Mouse (Mus musculus) Patski (cell line): ENCODE data around the gene Dok5. TPM values are rescaled to one million over a fixed set of nuclear protein-coding genes. Genes with fewer than 3 reads are reported as not detected.

Experiments used
- ATAC-seq: fragments of 100-300 bp; one replicate; pipeline ENCODE4 v1.8.0; 2021
- CTCF ChIA-PET: fragments of 350-600 bp; sonication (Branson Sonifier 250); formaldehyde crosslinking; loops from one replicate; lab custom pipeline; 2022; ENCODE audit warnings: inconsistent platforms; lab: Charles Lee
- POLR2A ChIA-PET: fragments of 350-600 bp; sonication (Branson Sonifier 250); formaldehyde crosslinking; loops from one replicate; lab custom pipeline; 2022; ENCODE audit warnings: antibody characterized with exemption, inconsistent platforms; lab: Charles Lee
- DNase-seq: peaks from one replicate; pipeline ENCODE4 v3.0.0-alpha.2; 2011; ENCODE audit warnings: low read depth, low spot score
- H3K27me3 ChIP-seq: fragments of 371-371 bp; one replicate; pipeline ENCODE4 v1.5.1; 2021
- CTCF ChIP-seq: fragments of 100-300 bp; IDR thresholded peaks from one replicate; pipeline ENCODE4 v1.5.1; 2021
- in situ Hi-C: fragments of 300-500 bp; cut with MboI; formaldehyde crosslinking; loops from 3 replicates; pipeline ENCODE4 v1.11.1; 2018; ENCODE audit warnings: low pct_unique_long_range_greater_than_20kb, mixed read lengths
- polyA plus RNA-seq: library from polyadenylated mRNA; unstranded; gene quantifications from one replicate; pipeline ENCODE4 v1.2.3, GENCODE M21; 2021

Dok5 gene
- polyA plus RNA-seq, 1 experiment from 2014 or later, result not detected

- CTCF ChIA-PET, result no interaction called here
- no peak for DNase-seq
Observed at GRCm38 (mm10) chr2:170902204-170903028, 170.8 kb downstream of the Dok5 start.

DNA sequence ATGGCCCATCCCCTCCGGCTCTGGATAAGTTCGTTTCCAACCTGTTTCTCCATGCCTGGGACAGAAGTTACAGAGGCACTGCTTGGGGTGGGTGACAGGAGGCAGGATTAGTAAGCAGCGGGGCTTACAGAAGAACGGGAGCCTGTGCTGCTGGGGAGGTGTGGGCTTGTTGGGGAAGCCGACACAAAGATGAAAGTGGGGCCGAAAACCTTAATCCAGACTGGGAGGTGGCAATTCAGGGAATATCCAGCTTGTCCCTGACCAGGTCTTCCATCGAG is 171.4 kb downstream of the Dok5 start:
- ChIA-PET CTCF (no interaction called here), POLR2A (no interaction called here)
- DNase-seq, result no peak
- ATAC-seq, result no peak
- in situ Hi-C loops, result loop anchor here (25.0 kb wide), 1 partner anchor 459 kb away; no protein-coding TSS in a partner anchor
- H3K27me3 ChIP-seq, result no peaks in the 10 kb centered on the region
- no peak for TF ChIP-seq CTCF

More at GRCm38 (mm10) chr2:170902204-170903028, 170.8 kb downstream of the Dok5 start:
- no peaks in the 10 kb centered on the region for H3K27me3 ChIP-seq
- ATAC-seq, result no peak
- in situ Hi-C loops, result loop anchor here (25.0 kb wide), 1 partner anchor 460 kb away; no protein-coding TSS in a partner anchor
- TF ChIP-seq CTCF, result no peak
- POLR2A ChIA-PET, result no interaction called here

GRCm38 (mm10) chr2:170903367-170903766 is 171.8 kb downstream of the Dok5 start:
- CTCF ChIA-PET, result no interaction called here
- in situ Hi-C loops, result loop anchor here (25.0 kb wide), 1 partner anchor 459 kb away; no protein-coding TSS in a partner anchor
- no peak for ATAC-seq
- no peak for TF ChIP-seq CTCF
- DNase-seq, result no peak
- POLR2A ChIA-PET, result no interaction called here
- H3K27me3 ChIP-seq, result no peaks in the 10 kb centered on the region

DNA sequence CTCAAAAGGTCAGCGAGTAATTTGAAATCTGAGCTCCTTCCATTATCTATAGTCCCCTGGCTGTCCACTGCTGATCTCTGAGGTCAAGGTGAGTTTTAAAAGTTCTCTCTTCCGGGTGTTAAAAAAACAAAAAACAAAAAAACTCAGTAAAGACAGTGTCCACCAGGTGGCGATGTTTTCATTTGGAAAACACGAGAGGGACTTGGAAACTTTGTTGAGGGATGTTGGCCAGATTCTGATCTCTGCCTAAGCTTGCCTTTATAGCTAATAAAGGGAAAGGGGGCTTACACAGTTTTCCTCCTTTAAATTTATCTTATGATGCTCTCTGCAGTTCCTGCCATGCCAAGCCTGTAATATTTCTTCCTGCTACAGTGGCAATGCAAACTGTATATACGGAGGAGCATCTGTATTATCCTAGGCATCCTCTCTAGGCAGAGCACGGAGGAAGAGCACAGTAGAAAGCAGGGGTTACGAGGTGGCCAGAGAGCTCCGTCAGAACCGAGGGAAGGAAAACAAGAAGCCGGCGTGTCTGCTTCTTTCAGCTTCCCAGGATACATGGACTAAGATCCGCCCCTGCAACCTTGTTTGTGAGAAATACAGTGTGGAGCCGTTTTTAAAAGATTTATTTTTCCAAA is 181.1 kb downstream of the Dok5 start:
- in situ Hi-C loops, result loop anchor here (10.0 to 25.0 kb wide), 2 partner anchors 450 to 1302 kb away; no protein-coding TSS in a partner anchor
- H3K27me3 ChIP-seq, result no peaks in the 10 kb centered on the region
- POLR2A ChIA-PET, result no interaction called here
- CTCF ChIA-PET, result interaction anchor here (0.8 to 1.3 kb wide), 5 partner anchors 10 to 188 kb away, joined by 3 to 4 read pairs (median 3); no protein-coding TSS in a partner anchor
- ATAC-seq, result no peak
- no peak for DNase-seq
- peak; percentile 61 for TF ChIP-seq CTCF

- in situ Hi-C loops, result loop anchor here (10.0 to 25.0 kb wide), 2 partner anchors 448 to 1301 kb away; no protein-coding TSS in a partner anchor
- no peaks in the 10 kb centered on the region for H3K27me3 ChIP-seq
- ChIA-PET CTCF (no interaction called here), POLR2A (no interaction called here)
- no peak for TF ChIP-seq CTCF
- DNase-seq (no peak), ATAC-seq (no peak)
Observed at GRCm38 (mm10) chr2:170913863-170914262, 182.3 kb downstream of the Dok5 start.

DNA sequence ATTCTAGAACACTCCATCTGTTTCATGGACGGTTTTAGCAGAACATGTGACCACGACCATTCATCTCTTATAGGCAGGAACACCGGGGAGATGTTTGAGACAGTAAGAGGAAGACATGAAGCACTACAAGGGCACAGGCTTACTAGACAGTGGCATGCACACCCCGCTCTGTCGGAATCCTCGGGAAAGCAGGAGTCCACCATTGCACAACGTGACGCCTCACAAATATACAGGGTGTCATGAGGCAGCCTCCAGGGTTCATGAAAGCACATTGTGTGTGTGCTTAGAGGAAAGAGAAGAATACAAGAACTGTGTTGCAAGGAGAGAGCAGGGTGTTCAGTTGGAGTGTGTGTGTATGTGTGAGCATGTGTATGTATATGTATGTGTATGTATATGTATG is 184.0 kb downstream of the Dok5 start:
- ATAC-seq (no peak), DNase-seq (no peak)
- CTCF ChIA-PET, result no interaction called here
- in situ Hi-C loops, result loop anchor here (10.0 to 25.0 kb wide), 2 partner anchors 447 to 1299 kb away; no protein-coding TSS in a partner anchor
- POLR2A ChIA-PET, result no interaction called here
- TF ChIP-seq CTCF, result no peak
- H3K27me3 ChIP-seq, result no peaks in the 10 kb centered on the region

DNA sequence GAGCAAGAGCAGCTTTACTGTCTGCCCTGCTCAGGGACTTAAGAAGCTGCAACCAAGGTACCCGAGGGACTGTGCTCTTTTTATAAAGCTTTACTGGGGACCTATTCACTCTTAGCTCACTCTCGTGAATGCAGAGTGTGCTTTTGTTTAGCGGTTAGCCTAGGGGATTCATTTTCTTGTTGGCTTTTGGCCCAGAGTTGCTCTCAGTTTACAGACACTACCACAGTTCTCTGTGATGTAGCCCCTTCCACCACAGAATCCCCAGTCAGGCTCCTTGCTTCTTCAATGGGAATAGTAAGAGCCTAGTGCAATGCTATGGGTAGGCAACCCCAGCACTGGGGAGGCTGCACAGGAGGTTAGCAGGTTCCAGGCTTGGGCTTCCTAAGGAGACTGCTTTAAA is 190.7 kb downstream of the Dok5 start:
- DNase-seq (no peak), ATAC-seq (no peak)
- ChIA-PET CTCF (interaction anchor here (0.8 to 1.2 kb wide), 2 partner anchors 10 to 18 kb away, joined by 3 read pairs; no protein-coding TSS in a partner anchor), POLR2A (no interaction called here)
- no peak for TF ChIP-seq CTCF
- H3K27me3 ChIP-seq, result no peaks in the 10 kb centered on the region
- in situ Hi-C loops, result loop anchor here (25.0 kb wide), 1 partner anchor 440 kb away; no protein-coding TSS in a partner anchor

GRCm38 (mm10) chr2:170924131-170924530 is 192.5 kb downstream of the Dok5 start:
- DNase-seq (no peak), ATAC-seq (no peak)
- POLR2A ChIA-PET, result no interaction called here
- no peak for TF ChIP-seq CTCF
- in situ Hi-C loops, result loop anchor here (25.0 kb wide), 1 partner anchor 438 kb away; no protein-coding TSS in a partner anchor
- H3K27me3 ChIP-seq, result no peaks in the 10 kb centered on the region
- CTCF ChIA-PET, result no interaction called here

DNA sequence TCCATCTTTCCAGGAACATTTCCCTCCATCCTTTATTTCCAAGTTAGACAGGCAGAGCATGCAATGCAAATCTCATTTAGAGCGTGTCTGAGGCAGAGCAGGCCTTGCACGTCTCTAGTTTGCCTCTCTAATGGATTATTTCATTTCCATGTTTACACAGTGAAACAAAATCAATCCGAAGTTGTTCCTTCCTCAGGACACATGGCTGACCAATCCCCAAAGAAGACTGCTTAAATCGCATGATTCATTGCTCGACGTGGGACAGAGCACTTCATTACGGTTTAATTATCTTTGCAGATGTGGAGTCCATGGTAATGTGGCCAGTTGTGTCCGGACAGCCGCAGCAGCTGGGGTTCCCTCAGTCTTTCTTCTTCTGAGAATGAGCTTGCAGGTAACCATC is 194.6 kb downstream of the Dok5 start:
- in situ Hi-C loops, result no loop called here
- ATAC-seq (no peak), DNase-seq (no peak)
- TF ChIP-seq CTCF, result no peak
- CTCF ChIA-PET, result interaction anchor here (0.7 to 1.1 kb wide), 2 partner anchors 11 to 14 kb away, joined by 3 to 4 read pairs; no protein-coding TSS in a partner anchor
- no peaks in the 10 kb centered on the region for H3K27me3 ChIP-seq
- POLR2A ChIA-PET, result interaction anchor here (1.0 kb wide), 1 partner anchor 31 kb away, joined by 6 read pairs; no protein-coding TSS in a partner anchor

Other genes with a start within 250 kb of the Dok5 start
- gene Pfdn4, start 235.4 kb upstream of the Dok5 start, polyA plus RNA-seq, result 146 TPM
- 0.19 TPM for gene Cyp24a1, start 234.7 kb upstream of the Dok5 start, polyA plus RNA-seq
- not detected for gene 4930470P17Rik, start 129.8 kb upstream of the Dok5 start, polyA plus RNA-seq